Mouse (Mus musculus): ENCODE measurements around the gene Rspo3. TPM values are rescaled to one million over a fixed set of nuclear protein-coding genes. Genes with fewer than 3 reads are reported as not detected.

Gene Rspo3
- polyA plus RNA-seq, 1 experiment from 2014 or later, result 0.27 TPM

GRCm38 (mm10) chr10:29532821-29533715 lies 2.6 kb downstream of the Rspo3 start:
- CTCF ChIA-PET, result no interaction called here
- ATAC-seq (no peak), DNase-seq (ENCODE audit: low read depth, low spot score) (no peak)
- peaks cover 81% of the 10 kb centered on the region for H3K27me3 ChIP-seq
- TF ChIP-seq CTCF (IDR thresholded peaks at IDR 0.05), result peak; percentile 84
- in situ Hi-C loops (cut with MboI; ENCODE audit: low pct_unique_long_range_greater_than_20kb), result loop anchor here (5.0 to 25.0 kb wide), 4 partner anchors 269 to 1279 kb away; partner anchors contain the start of gene Ncoa7
- POLR2A ChIA-PET, result no interaction called here

GRCm38 (mm10) chr10:29513563-29513962 lies 22.1 kb downstream of the Rspo3 start:
- no peak for DNase-seq (ENCODE audit: low read depth, low spot score)
- ATAC-seq, result no peak
- H3K27me3 ChIP-seq, result peaks cover 16% of the 10 kb centered on the region
- CTCF ChIA-PET, result interaction anchor here (0.8 kb wide), 1 partner anchor 52 kb away, joined by 3 read pairs; no protein-coding TSS in a partner anchor
- POLR2A ChIA-PET, result no interaction called here
- TF ChIP-seq CTCF (IDR thresholded peaks at IDR 0.05), result no peak
- in situ Hi-C loops (cut with MboI; ENCODE audit: low pct_unique_long_range_greater_than_20kb), result no loop called here

GRCm38 (mm10) chr10:29508167-29508566 lies 27.5 kb downstream of the Rspo3 start:
- in situ Hi-C loops (cut with MboI; ENCODE audit: low pct_unique_long_range_greater_than_20kb), result no loop called here
- ATAC-seq, result no peak
- DNase-seq (ENCODE audit: low read depth, low spot score), result no peak

GRCm38 (mm10) chr10:29497205-29497822 lies 38.4 kb downstream of the Rspo3 start:
- ATAC-seq, result no peak
- no peak for TF ChIP-seq CTCF (IDR thresholded peaks at IDR 0.05)
- DNase-seq (ENCODE audit: low read depth, low spot score), result no peak

More at GRCm38 (mm10) chr10:29508167-29508566, 27.5 kb downstream of the Rspo3 start:
- no peak for TF ChIP-seq CTCF (IDR thresholded peaks at IDR 0.05)
- ChIA-PET CTCF (no interaction called here), POLR2A (no interaction called here)
- H3K27me3 ChIP-seq, result peaks cover 19% of the 10 kb centered on the region

GRCm38 (mm10) chr10:29493996-29494395 lies 41.7 kb downstream of the Rspo3 start:
- POLR2A ChIA-PET, result no interaction called here
- H3K27me3 ChIP-seq, result peaks cover 21% of the 10 kb centered on the region
- no peak for ATAC-seq
- in situ Hi-C loops (cut with MboI; ENCODE audit: low pct_unique_long_range_greater_than_20kb), result no loop called here
- no peak for DNase-seq (ENCODE audit: low read depth, low spot score)
- TF ChIP-seq CTCF (IDR thresholded peaks at IDR 0.05), result no peak
- CTCF ChIA-PET, result no interaction called here

More at GRCm38 (mm10) chr10:29497205-29497822, 38.4 kb downstream of the Rspo3 start:
- peaks cover 26% of the 10 kb centered on the region for H3K27me3 ChIP-seq
- POLR2A ChIA-PET, result no interaction called here
- CTCF ChIA-PET, result interaction anchor here (0.7 to 1.2 kb wide), 2 partner anchors 10 to 17 kb away, joined by 3 read pairs; no protein-coding TSS in a partner anchor
- in situ Hi-C loops (cut with MboI; ENCODE audit: low pct_unique_long_range_greater_than_20kb), result no loop called here

- in situ Hi-C loops (cut with MboI; ENCODE audit: low pct_unique_long_range_greater_than_20kb), result no loop called here
- no peak for DNase-seq (ENCODE audit: low read depth, low spot score)
- CTCF ChIA-PET, result interaction anchor here (1.0 kb wide), 1 partner anchor 16 kb away, joined by 3 read pairs; no protein-coding TSS in a partner anchor
- peaks cover 22% of the 10 kb centered on the region for H3K27me3 ChIP-seq
- TF ChIP-seq CTCF (IDR thresholded peaks at IDR 0.05), result no peak
- POLR2A ChIA-PET, result no interaction called here
- ATAC-seq, result no peak
Observed at GRCm38 (mm10) chr10:29480945-29481344, 54.7 kb downstream of the Rspo3 start.

GRCm38 (mm10) chr10:29479401-29479800 lies 56.3 kb downstream of the Rspo3 start:
- no peak for TF ChIP-seq CTCF (IDR thresholded peaks at IDR 0.05)
- peaks cover 20% of the 10 kb centered on the region for H3K27me3 ChIP-seq
- no peak for ATAC-seq
- POLR2A ChIA-PET, result no interaction called here
- in situ Hi-C loops (cut with MboI; ENCODE audit: low pct_unique_long_range_greater_than_20kb), result no loop called here
- DNase-seq (ENCODE audit: low read depth, low spot score), result no peak
- CTCF ChIA-PET, result no interaction called here

- CTCF ChIA-PET, result no interaction called here
- DNase-seq (ENCODE audit: low read depth, low spot score) (no peak), ATAC-seq (no peak)
- no peak for TF ChIP-seq CTCF (IDR thresholded peaks at IDR 0.05)
- in situ Hi-C loops (cut with MboI; ENCODE audit: low pct_unique_long_range_greater_than_20kb), result no loop called here
- H3K27me3 ChIP-seq, result peaks cover 7% of the 10 kb centered on the region
- POLR2A ChIA-PET, result no interaction called here
Observed at GRCm38 (mm10) chr10:29470454-29470853, 65.2 kb downstream of the Rspo3 start.

GRCm38 (mm10) chr10:29460100-29460499 lies 75.6 kb downstream of the Rspo3 start:
- no peak for DNase-seq (ENCODE audit: low read depth, low spot score)
- ChIA-PET CTCF (interaction anchor here (0.8 kb wide), 1 partner anchor 9 kb away, joined by 3 read pairs; no protein-coding TSS in a partner anchor), POLR2A (no interaction called here)
- no peak for ATAC-seq
- no peak for TF ChIP-seq CTCF (IDR thresholded peaks at IDR 0.05)
- peaks cover 11% of the 10 kb centered on the region for H3K27me3 ChIP-seq
- in situ Hi-C loops (cut with MboI; ENCODE audit: low pct_unique_long_range_greater_than_20kb), result no loop called here

GRCm38 (mm10) chr10:29459632-29460031 lies 76.0 kb downstream of the Rspo3 start:
- CTCF ChIA-PET, result interaction anchor here (0.8 kb wide), 1 partner anchor 10 kb away, joined by 3 read pairs; no protein-coding TSS in a partner anchor
- POLR2A ChIA-PET, result no interaction called here
- in situ Hi-C loops (cut with MboI; ENCODE audit: low pct_unique_long_range_greater_than_20kb), result no loop called here
- DNase-seq (ENCODE audit: low read depth, low spot score) (no peak), ATAC-seq (no peak)
- peak; percentile 19 for TF ChIP-seq CTCF (IDR thresholded peaks at IDR 0.05)
- peaks cover 16% of the 10 kb centered on the region for H3K27me3 ChIP-seq

- TF ChIP-seq CTCF (IDR thresholded peaks at IDR 0.05), result no peak
- ChIA-PET POLR2A (no interaction called here), CTCF (no interaction called here)
- DNase-seq (ENCODE audit: low read depth, low spot score) (no peak), ATAC-seq (no peak)
- in situ Hi-C loops (cut with MboI; ENCODE audit: low pct_unique_long_range_greater_than_20kb), result no loop called here
- H3K27me3 ChIP-seq, result peaks cover 2% of the 10 kb centered on the region
Observed at GRCm38 (mm10) chr10:29445076-29445475, 90.6 kb downstream of the Rspo3 start.

All from Patski (cell line).